Mouse (Mus musculus) embryo, embryonic 9.5 days (tissue): ENCODE measurements around the gene Dvl2.
A peak's percentile ranks its signal among the peaks of the same experiment; 100 is the strongest.
"Not testable (repeated sequence)": the region's sequence is repeated elsewhere in the genome, so short reads cannot be mapped to it uniquely, and the experiment has no call there.

Source experiments
- DNase-seq: peaks from one replicate; pipeline ENCODE4 v3.0.0-alpha.2; 2017; ENCODE audit errors: extremely low spot score

Dvl2 gene

DNA sequence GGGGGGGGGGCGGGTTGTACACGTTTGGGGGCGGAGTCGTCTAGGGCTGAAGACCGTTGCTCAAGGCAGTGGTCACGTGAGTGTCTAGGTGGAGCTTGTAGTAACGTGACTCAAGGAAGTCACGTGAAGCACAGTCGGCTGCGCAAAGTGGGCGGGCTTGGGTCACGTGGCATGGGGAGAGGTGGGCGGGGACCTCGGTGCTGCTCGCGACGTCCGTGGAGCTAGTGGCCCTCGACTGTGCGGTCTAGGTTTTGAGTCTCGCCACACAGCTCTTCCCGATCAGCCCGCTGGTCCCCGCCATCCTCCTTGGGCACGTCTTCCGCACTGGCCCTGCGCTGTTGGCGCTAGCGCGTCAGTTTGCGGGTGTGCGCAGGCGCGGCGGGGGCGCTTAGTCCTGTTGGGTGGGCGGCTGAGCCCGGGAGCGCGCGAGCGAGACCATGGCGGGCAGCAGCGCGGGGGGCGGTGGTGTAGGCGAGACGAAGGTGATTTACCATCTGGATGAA, at the start of gene Dvl2:
TSS of gene Dvl2 (plus strand) at position 200 of the 503 bp plus-strand sequence.
- peak; percentile 94 for DNase-seq

DNA sequence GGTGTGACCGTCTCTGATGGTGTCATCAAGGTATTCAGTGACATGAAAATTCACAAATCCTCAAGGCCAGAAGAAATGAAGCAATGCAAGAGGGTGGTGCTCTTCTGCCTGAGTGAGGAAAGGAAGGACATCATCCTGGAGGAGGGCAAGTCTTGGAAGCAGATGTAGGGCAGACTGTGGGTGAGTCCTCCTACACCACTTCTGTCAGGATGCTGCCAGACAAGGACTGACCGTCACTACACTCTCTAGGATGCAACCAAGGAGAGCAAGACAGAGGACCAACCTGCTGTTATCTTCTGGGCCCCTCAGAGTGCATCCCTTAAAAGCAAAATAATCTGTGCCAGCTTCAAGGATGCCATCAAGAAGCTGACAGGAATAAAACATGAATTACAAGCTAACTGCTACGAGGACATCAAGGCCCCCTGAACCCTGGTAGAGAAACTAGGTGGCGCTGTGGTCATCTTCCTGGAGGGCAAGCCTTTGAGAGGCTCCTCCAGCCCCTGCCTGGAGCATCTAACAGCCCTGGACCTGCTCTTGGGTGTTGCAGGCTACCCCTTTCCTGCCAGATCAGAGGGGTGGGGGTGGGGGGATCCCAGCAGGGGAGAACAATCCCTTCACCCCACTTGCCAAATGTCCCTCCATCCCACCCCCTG, 49.5 kb upstream of the Dvl2 start:
- DNase-seq = peak; percentile 29

DNA sequence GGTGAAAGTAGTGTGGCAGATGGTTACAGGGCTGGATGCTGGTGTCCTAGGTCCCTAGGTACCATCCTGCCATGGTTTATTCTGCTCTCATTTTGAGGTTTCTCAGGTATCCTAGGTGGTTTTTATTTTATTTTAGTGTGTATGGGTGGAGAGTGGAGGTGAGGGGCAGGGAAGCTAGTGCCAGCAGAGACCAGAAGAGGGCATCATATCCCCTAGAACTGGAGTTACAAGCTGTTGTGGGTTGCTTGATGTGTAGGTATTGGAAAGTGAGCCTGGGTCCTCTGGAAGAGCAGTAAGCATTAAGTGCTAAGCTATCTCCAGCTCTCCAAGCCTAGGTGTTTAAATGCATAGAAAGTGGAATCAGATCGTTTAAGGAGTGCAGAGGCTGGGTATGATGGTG, 48.1 kb upstream of the Dvl2 start:
- no peak for DNase-seq

DNA sequence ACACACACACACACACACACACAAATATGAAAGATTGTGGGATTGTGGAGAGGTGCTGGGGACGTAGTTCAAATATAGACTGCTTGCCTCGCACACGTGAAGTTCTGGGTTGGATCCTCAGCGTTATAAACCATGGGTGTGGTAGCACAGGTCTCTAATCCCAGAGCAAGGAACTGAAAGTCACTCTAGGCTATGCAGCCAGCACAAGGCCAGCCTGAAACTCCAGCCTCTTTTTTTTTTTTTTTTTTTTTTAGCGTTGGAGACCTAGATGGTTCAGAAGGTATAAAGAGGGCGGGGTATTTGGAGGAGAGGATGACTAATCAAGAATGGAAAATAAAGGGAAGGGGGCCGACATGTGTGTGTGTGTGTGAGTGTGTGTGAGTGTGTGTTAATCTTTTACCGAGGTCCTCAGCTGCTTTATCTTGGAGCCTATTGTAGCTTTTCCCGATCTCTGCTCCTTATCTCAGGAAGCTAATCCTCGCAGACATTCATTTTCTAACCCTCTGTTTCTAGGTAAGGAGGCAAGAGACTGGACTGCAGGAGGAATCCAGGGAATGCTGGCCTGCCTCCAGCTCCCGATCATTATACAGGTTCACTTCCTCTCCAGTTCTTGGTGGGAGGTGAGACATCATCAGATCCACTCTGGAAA, 47.0 kb upstream of the Dvl2 start:
- no peak for DNase-seq

DNA sequence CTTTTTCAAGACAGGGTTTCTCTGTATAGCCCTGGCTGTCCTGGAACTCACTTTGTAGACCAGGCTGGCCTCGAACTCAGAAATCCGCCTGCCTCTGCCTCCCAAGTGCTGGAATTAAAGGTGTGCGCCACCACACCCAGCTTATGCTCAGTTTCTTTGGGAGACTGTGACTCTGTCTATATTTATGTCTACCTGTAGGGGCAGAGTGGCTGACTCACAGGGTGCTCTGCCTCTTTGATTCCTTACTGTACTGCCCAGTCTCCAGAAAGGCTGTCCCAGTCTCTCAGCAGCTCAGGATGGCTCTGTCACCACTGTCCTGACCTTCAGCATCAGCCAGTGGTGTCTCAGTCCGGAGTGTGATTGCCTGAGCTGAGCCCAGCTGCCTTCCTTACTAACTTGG, 44.8 kb upstream of the Dvl2 start:
- not testable (repeated sequence) for DNase-seq

- DNase-seq = no peak
Observed at GRCm38 (mm10) chr11:69956218-69956617, 44.2 kb upstream of the Dvl2 start.

DNA sequence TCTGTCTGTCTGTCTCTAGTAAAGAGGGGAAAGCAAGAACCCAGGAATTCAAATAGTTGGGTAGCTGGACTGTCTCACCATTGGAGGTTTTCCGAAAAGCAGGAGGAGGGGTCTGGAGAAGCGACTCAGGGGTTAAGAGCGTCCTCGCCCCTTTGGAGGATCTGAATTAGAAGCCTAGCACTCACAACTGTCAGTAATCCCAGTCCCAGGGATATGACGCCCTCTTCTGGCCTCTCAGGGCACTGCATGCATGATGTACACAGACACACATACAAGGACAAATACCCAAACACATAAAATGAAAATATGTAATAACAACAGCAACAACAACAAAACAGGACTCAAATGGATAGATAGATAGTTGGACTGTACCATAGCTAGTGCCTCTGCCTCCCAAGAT, 39.8 kb upstream of the Dvl2 start:
- DNase-seq = no peak

DNA sequence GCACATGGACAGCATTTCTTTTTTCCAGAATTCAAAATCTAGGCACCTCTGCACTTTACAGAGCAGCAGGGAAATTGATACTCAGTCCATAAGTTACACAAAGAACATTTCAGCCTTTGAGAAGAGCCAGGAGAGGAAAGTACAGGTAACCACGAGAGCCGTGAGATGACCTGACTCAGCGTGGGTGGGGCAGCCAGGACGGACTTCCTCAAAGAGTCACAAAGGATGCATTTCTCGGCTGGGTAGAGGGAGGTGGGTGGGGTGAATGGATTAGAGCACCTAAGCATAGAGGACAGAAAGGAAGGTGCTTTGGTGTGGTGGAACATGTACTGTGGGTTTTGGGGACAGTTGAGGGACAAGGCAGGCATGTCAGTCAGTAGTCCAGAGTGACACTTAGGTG, 38.6 kb upstream of the Dvl2 start:
- DNase-seq = no peak

GRCm38 (mm10) chr11:69964650-69965270, 35.6 kb upstream of the Dvl2 start, which contains the start of gene Cldn7:
Cldn7 (plus strand) TSS chr11:69964779.
- DNase-seq = peak; percentile 21

- DNase-seq = peak; percentile 40
Observed at GRCm38 (mm10) chr11:69965271-69966005, 35.0 kb upstream of the Dvl2 start.

DNA sequence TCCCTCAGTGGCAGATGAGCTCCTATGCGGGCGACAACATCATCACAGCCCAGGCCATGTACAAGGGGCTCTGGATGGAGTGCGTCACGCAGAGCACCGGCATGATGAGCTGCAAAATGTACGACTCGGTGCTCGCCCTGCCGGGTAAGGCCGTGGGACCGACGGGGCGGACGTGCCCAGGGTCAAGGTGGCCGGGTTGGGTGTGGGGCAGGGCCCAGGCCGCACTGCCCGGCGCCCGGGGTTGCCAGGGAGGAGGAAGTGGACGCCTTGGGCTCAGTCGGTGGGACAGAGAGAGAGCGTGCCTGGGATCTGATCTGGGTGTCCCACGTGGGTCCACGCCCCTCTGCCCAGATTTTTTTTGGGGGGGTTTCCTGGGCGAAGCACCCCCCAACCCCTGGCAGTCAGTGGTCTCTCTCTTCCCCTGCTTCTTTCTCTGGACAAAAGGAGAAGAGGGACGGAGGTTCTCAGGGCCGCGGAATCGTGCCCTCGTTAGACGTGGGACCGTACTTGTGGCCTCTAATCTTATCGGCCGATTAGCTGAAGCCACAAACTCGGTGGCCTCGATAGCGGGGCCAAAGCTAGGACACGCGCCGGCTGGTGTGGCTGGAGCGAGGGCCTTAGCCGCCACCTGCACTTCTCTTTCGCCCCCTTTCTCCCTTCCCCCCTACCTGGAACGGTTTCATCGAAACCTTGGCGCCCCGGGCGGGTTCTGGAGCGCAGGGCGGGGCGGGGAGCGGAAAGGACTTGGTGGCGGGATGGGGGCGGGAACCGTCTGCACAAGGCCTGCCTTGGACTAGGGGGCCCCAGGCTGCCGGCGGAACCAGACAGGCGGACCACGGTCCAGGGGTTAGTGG, 34.2 kb upstream of the Dvl2 start:
- DNase-seq = peak; percentile 50

GRCm38 (mm10) chr11:69966860-69967517, 33.4 kb upstream of the Dvl2 start:
- no peak for DNase-seq

- DNase-seq = no peak
Observed at GRCm38 (mm10) chr11:69968793-69969192, 31.6 kb upstream of the Dvl2 start.

DNA sequence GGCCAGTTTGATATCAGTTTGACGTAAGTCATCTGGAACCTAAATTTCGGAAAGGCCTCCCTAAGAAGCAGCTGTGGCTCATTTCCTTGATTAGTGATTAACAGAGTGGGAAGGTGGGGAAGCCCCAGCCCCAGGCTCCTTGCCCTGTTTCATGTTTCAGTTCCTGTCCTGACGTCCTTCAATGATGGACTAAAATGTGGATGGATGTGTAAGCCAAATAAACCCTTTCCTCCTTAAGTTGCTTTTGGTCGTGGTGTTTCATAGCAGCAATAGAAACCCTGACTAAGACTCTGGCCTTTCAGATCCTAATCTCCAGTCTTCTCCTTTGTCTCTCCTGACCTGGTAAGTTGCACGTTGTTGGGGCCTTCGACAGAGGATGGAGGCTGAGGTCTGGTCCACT, 30.2 kb upstream of the Dvl2 start:
- no peak for DNase-seq

- DNase-seq = no peak
Observed at GRCm38 (mm10) chr11:69970775-69971174, 29.6 kb upstream of the Dvl2 start.

DNA sequence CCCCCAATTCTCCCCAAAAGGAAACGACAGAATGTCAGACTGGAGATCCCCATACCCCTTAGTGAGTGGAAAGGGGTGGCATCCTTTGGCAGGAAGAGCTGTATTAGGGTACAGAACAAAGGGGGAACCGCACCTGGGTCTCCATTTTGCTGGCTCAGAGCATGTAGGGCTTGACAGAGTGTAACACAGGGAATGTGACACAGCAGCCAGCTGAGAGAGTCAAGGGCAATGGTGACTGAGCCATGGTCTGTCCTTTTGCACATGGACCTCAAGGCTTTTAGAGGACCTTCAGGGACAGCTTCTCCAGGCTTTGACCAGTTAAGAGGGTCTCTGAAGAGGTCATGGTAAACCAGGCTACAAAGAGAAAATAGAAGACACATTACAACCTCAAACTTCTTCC, 25.5 kb upstream of the Dvl2 start:
- DNase-seq = no peak

DNA sequence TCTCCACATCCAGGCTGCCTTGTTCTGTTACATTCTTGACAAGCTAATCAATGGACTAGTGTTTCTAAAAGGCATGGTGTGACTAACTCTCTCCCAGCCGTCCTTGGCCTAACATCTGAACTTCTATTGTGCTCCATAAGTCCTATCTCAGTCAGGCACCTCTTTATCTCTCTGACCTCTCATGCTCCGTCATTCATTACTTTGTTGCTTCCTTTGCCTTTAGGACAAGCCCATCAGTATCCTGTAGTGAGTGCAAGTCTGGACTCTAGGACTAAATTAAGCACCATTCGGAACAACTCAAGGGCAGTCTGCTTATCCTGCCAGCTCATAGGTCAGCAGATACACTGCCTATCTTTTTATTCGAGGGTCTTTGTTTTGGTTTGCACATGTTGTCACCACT, 24.1 kb upstream of the Dvl2 start:
- no peak for DNase-seq

GRCm38 (mm10) chr11:69979827-69980195, 20.6 kb upstream of the Dvl2 start:
- no peak for DNase-seq

GRCm38 (mm10) chr11:69980196-69981140, 19.9 kb upstream of the Dvl2 start:
- peak; percentile 99 for DNase-seq
